Mouse (Mus musculus) gastrocnemius, adult 2 months (tissue): ENCODE results near the gene Nwd2. TPM values are rescaled to one million over a fixed set of nuclear protein-coding genes. Genes with fewer than 3 reads are reported as not detected.

Experiments used
- DNase-seq: peaks from one replicate; pipeline ENCODE4 v3.0.0; 2022
- H3K27ac ChIP-seq: fragments of 200-600 bp; 2 replicates; pipeline ENCODE4 v1.8.1; 2022; ENCODE audit warnings: mild to moderate bottlenecking
- H3K4me3 ChIP-seq: fragments of 200-600 bp; 2 replicates; pipeline ENCODE4 v1.8.1; 2022; ENCODE audit warnings: mild to moderate bottlenecking, moderate library complexity
- CTCF ChIP-seq: fragments of 200-600 bp; IDR thresholded peaks from 2 replicates; pipeline ENCODE4 v1.8.1; 2022; ENCODE audit warnings: antibody characterized with exemption, mild to moderate bottlenecking, moderate library complexity
- intact Hi-C: fragments of 180-260 bp; cut with DNase I; formaldehyde crosslinking; loops from one replicate; pipeline ENCODE4 v1.15.1; 2025
- total RNA-seq, 2 experiments: library from RNA; stranded (reverse); gene quantifications; 2 replicates each; pipeline ENCODE4 v1.2.3; 2021

Gene Nwd2
- total RNA-seq, 2 experiments from 2014 or later = not detected

GRCm38 (mm10) chr5:63847080-63847479, 198.2 kb downstream of the Nwd2 start:
- intact Hi-C loops = no loop called here
- Histone ChIP-seq H3K27ac (no peak overlapping the region), H3K4me3 (no peak overlapping the region)
- no peak for DNase-seq
- TF ChIP-seq CTCF = no peak

GRCm38 (mm10) chr5:63847541-63848226, 198.8 kb downstream of the Nwd2 start:
- intact Hi-C loops = no loop called here

GRCm38 (mm10) chr5:63858901-63859300, 210.0 kb downstream of the Nwd2 start:
- Histone ChIP-seq H3K27ac (no peak overlapping the region), H3K4me3 (no peak overlapping the region)
- DNase-seq = no peak
- no peak for TF ChIP-seq CTCF
- intact Hi-C loops = no loop called here

More at GRCm38 (mm10) chr5:63847541-63848226, 198.8 kb downstream of the Nwd2 start:
- Histone ChIP-seq H3K27ac (no peak overlapping the region), H3K4me3 (no peak overlapping the region)
- TF ChIP-seq CTCF = no peak
- DNase-seq = no peak

Other genes starting within 250 kb of the Nwd2 start
- gene 0610040J01Rik, start 163.3 kb downstream of the Nwd2 start, total RNA-seq = 10 to 100 TPM in 1 of 2 experiments, 1 to 10 TPM in 1; 5.6 to 11.4 TPM